Mouse (Mus musculus): ENCODE measurements around the gene Zfp92.

Zfp92 gene

GRCm38 (mm10) chrX:73475658-73476256 is 64.9 kb downstream of the Zfp92 start:
- no peak for DNase-seq

- DNase-seq, result peak; percentile 65
Observed at GRCm38 (mm10) chrX:73476621-73477020, 65.7 kb downstream of the Zfp92 start.

DNA sequence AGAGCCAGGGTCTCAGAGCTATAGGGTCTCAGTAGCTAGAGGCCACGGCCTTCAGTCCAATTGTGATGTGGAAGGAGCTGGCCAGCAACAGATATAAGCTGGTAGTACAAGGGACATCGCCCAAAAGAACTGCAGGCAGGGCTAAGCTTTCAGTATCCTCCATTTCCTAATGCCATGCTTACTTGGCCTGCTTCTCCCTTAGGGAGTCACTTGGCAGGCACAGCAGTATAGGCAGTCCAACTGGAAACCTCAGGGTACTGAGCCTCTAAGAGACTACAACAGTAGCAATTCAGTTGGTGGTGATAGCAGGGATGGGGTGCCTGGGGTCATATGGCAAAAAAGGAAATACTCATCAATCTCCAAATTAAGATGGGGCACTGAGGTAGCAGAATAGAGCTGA is 66.6 kb downstream of the Zfp92 start:
- DNase-seq, result no peak

All from lung, postnatal 14 days (tissue).